Mouse (Mus musculus): ENCODE results near the gene Fut11. TPM values are rescaled to one million over a fixed set of nuclear protein-coding genes. Genes with fewer than 3 reads are reported as not detected.

Fut11 gene
- total and polyA plus RNA-seq, 3 experiments: 0.69 to 1.8 TPM; not detected in 1

GRCm38 (mm10) chr14:20702096-20702740 lies 7.5 kb downstream of the Fut11 start:
- Histone ChIP-seq H3K36me3 (ENCODE audit: control insufficient read depth in 1 of 2, insufficient read depth in 2 of 2, low read length in 2 of 2) (peaks cover 0 to 51% of the 10 kb centered on the region in 2 experiments; a peak in 3 of 4 replicates), H3K27ac (ENCODE audit: control insufficient read depth, low read depth, low read length) (peak overlapping the region; percentile 72), H3K27me3 (ENCODE audit: control insufficient read depth in 1 of 2, insufficient read depth in 2 of 2, low read length in 2 of 2) (no peaks in the 10 kb centered on the region), H3K9ac (ENCODE audit: control insufficient read depth, low read depth, low read length, poor library complexity, severe bottlenecking) (peak overlapping the region; percentile 93), H3K79me2 (ENCODE audit: control insufficient read depth, insufficient read depth, low read length, poor library complexity) (peaks cover 39% of the 10 kb centered on the region), H3K4me1 (ENCODE audit: control insufficient read depth in 1 of 2, insufficient read depth in 2 of 2, low read length in 2 of 2) (peaks cover 20 to 28% of the 10 kb centered on the region in 2 experiments), H3K4me3 (ENCODE audit: control insufficient read depth in 1 of 2, insufficient read depth in 1 of 2, low read depth in 2 of 2, low read length in 2 of 2) (peak overlapping the region; percentile 73 to 94), H3K9me3 (replicated peaks; ENCODE audit: insufficient read depth, low read length) (no peaks in the 10 kb centered on the region)
- no peak for TF ChIP-seq MAZ (IDR thresholded peaks at IDR 0.05; ENCODE audit: low read depth, low read length)
- no peak for TF ChIP-seq ELF1 (IDR thresholded peaks at IDR 0.05; ENCODE audit: low read depth, low read length)
- TF ChIP-seq KAT2A (conservative IDR thresholded peaks at IDR 0.05; ENCODE audit: low read depth, low read length): no peak
- no peak for TF ChIP-seq BHLHE40 (IDR thresholded peaks at IDR 0.05; ENCODE audit: borderline replicate concordance, low read depth, low read length)
- no peak for TF ChIP-seq SIN3A (IDR thresholded peaks at IDR 0.05; ENCODE audit: low read length)
- no peak for TF ChIP-seq GATA1 (IDR thresholded peaks at IDR 0.05; ENCODE audit: low read depth, low read length)
- no peak for TF ChIP-seq RAD21 (IDR thresholded peaks at IDR 0.05; ENCODE audit: low read depth, low read length)
- no peak for TF ChIP-seq UBTF (IDR thresholded peaks at IDR 0.05; ENCODE audit: borderline replicate concordance, insufficient read depth, low read depth, low read length)
- no peak for TF ChIP-seq EP300 (IDR thresholded peaks at IDR 0.05; ENCODE audit: low read depth in 1 of 2, low read length in 2 of 2)
- TF ChIP-seq TAL1 (IDR thresholded peaks at IDR 0.05; ENCODE audit: low read length): no peak
- no peak for TF ChIP-seq CHD2 (IDR thresholded peaks at IDR 0.05; ENCODE audit: low read length)
- TF ChIP-seq USF1 (IDR thresholded peaks at IDR 0.05; ENCODE audit: low read depth, low read length): no peak
- TF ChIP-seq JUND (IDR thresholded peaks at IDR 0.05; ENCODE audit: low read depth, low read length): no peak
- no peak for TF ChIP-seq MAX (IDR thresholded peaks at IDR 0.05; ENCODE audit: low read length)
- no peak for TF ChIP-seq POLR2AphosphoS2 (IDR thresholded peaks at IDR 0.05; ENCODE audit: low read length)
- TF ChIP-seq NRF1 (IDR thresholded peaks at IDR 0.05; ENCODE audit: insufficient read depth, low read depth, low read length, poor library complexity, severe bottlenecking): no peak
- DNase-seq (ENCODE audit: low read depth, low spot score): peak; percentile 28

DNA sequence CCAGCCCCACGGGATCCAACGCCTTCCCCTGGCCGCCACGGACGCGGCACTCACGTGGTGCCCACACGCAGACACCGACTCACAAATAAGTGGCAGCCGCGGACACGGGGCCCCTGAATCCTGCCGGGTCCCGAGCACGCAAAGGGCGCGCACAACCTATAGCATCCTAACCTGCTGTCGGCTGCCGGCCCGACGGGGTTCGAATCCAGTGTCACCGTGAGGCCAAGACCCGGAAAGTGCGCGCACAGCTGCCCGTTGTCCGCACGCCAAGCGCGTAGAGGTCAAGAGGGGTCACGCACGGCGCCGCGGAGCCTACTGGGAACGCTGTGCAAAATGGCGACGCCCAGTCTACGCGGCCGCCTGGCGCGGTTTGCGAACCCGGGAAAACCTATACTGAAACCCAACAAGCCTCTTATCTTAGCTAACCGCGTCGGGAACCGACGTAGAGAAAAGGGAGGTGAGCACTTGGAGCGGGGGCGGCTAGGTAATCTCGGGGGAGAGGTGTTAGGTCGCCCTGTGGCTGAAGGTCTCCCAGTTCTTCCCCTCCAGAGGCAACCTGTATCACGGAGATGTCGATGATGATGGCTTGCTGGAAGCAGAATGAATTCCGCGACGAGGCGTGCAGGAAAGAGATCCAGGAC lies 8.1 kb downstream of the Fut11 start, which contains the start of gene Chchd1:
Gene Chchd1, plus strand, starts transcription at position 266 of the 641 bp plus-strand sequence.
- peaks cover 19 to 25% of the 10 kb centered on the region in 2 experiments for H3K4me1 ChIP-seq (ENCODE audit: control insufficient read depth in 1 of 2, insufficient read depth in 2 of 2, low read length in 2 of 2)
- peak within 1 kb of the TSS; percentile 93 for H3K9ac ChIP-seq (ENCODE audit: control insufficient read depth, low read depth, low read length, poor library complexity, severe bottlenecking)
- H3K36me3 ChIP-seq (ENCODE audit: control insufficient read depth in 1 of 2, insufficient read depth in 2 of 2, low read length in 2 of 2): peaks cover 0 to 45% of the 10 kb centered on the region in 2 experiments; a peak in 3 of 4 replicates
- H3K4me3 ChIP-seq (ENCODE audit: control insufficient read depth in 1 of 2, insufficient read depth in 1 of 2, low read depth in 2 of 2, low read length in 2 of 2): peak within 1 kb of the TSS; percentile 73 to 94
- H3K27ac ChIP-seq (ENCODE audit: control insufficient read depth, low read depth, low read length): peak within 1 kb of the TSS; percentile 92
- H3K27me3 ChIP-seq (ENCODE audit: control insufficient read depth in 1 of 2, insufficient read depth in 2 of 2, low read length in 2 of 2): no peaks in the 10 kb centered on the region
- no peaks in the 10 kb centered on the region for H3K9me3 ChIP-seq (replicated peaks; ENCODE audit: insufficient read depth, low read length)
- peaks cover 40% of the 10 kb centered on the region for H3K79me2 ChIP-seq (ENCODE audit: control insufficient read depth, insufficient read depth, low read length, poor library complexity)
- DNase-seq (ENCODE audit: low read depth, low spot score): peak; percentile 90
- TF ChIP-seq UBTF (IDR thresholded peaks at IDR 0.05; ENCODE audit: borderline replicate concordance, insufficient read depth, low read depth, low read length) (no peak), ZMIZ1 (IDR thresholded peaks at IDR 0.05; ENCODE audit: low read depth, low read length) (peak; percentile 87), POLR2AphosphoS5 (IDR thresholded peaks at IDR 0.05; ENCODE audit: borderline replicate concordance, low read depth, low read length) (no peak), ZC3H11A (IDR thresholded peaks at IDR 0.05; ENCODE audit: low read depth, low read length) (no peak), HCFC1 (IDR thresholded peaks at IDR 0.05; ENCODE audit: low read depth, low read length) (peak; percentile 93), MYC (IDR thresholded peaks at IDR 0.05; ENCODE audit: low read depth, low read length) (peak; percentile 87), GABPA (IDR thresholded peaks at IDR 0.05; ENCODE audit: low read depth, low read length) (no peak), TAL1 (IDR thresholded peaks at IDR 0.05; ENCODE audit: low read length) (no peak), ZKSCAN1 (IDR thresholded peaks at IDR 0.05; ENCODE audit: low read depth, low read length) (no peak), BHLHE40 (IDR thresholded peaks at IDR 0.05; ENCODE audit: borderline replicate concordance, low read depth, low read length) (no peak), MAX (IDR thresholded peaks at IDR 0.05; ENCODE audit: low read length) (peak; percentile 81; the same call in 1 of the 2 replicates), KAT2A (conservative IDR thresholded peaks at IDR 0.05; ENCODE audit: low read depth, low read length) (peak; percentile 83), CHD2 (IDR thresholded peaks at IDR 0.05; ENCODE audit: low read length) (no peak), MEF2A (IDR thresholded peaks at IDR 0.05; ENCODE audit: extremely low read depth, insufficient replicate concordance, low read depth, low read length, poor library complexity, severe bottlenecking) (no peak), TBP (IDR thresholded peaks at IDR 0.05; ENCODE audit: low read depth, low read length) (peak; percentile 71), RAD21 (IDR thresholded peaks at IDR 0.05; ENCODE audit: low read depth, low read length) (no peak), ELF1 (IDR thresholded peaks at IDR 0.05; ENCODE audit: low read depth, low read length) (peak; percentile 81), MYB (IDR thresholded peaks at IDR 0.05; ENCODE audit: low read depth, low read length) (0 out of 2 replicates have a peak, but pooled peaks have one; percentile 41), E2F4 (IDR thresholded peaks at IDR 0.05; ENCODE audit: borderline replicate concordance, low read depth, low read length) (peak; percentile 76; the same call in 1 of the 2 replicates), POLR2A (IDR thresholded peaks at IDR 0.05; ENCODE audit: control insufficient read depth in 1 of 2, insufficient read depth in 1 of 2, low read depth in 1 of 2, low read length in 2 of 2, poor library complexity in 1 of 2) (peak; percentile 89 to 93)

Measured in MEL (cell line).